Mouse (Mus musculus): ENCODE measurements around the gene Gm20388. TPM values are rescaled to one million over a fixed set of nuclear protein-coding genes. Genes with fewer than 3 reads are reported as not detected.

Gm20388 gene
- polyA plus RNA-seq, 1 experiment: 18.7 TPM

GRCm38 (mm10) chr8:120063326-120063725 lies 152.7 kb downstream of the Gm20388 start:
- no peak overlapping the region for H3K4me3 ChIP-seq (replicated peaks; ENCODE audit: insufficient read depth, low read depth, low read length)

DNA sequence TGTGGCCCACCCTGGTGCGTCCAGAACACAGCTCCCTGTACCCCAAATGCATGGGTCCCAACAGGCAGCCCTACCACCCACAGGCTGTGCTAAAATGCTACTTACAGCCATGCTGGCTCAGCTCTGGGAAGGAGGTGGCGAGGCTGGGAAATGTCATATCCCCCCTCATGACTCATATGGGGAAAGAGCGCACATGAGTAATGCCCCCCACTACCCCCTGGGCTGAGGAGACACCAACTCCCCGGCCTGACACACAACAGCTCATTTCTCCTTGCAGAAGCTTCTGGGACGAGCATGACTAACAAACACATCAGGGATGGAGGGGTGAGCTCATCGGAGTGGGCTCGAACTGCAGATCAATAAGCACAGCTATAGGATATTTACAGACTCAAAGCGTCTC lies 155.0 kb downstream of the Gm20388 start:
- WGBS: 91% methylated on average over 8 of the region's 8 CpGs
- peaks cover 21% of the 10 kb centered on the region for H3K4me1 ChIP-seq (ENCODE audit: control insufficient read depth, insufficient read depth, low read length)
- no peak for DNase-seq
- H3K4me3 ChIP-seq (replicated peaks; ENCODE audit: insufficient read depth, low read depth, low read length): no peak overlapping the region
- no peaks in the 10 kb centered on the region for H3K27me3 ChIP-seq (ENCODE audit: control insufficient read depth, insufficient read depth, low read length)
- TF ChIP-seq POLR2A (IDR thresholded peaks at IDR 0.05; ENCODE audit: borderline replicate concordance, insufficient read depth, low read length) (no peak), CTCF (IDR thresholded peaks at IDR 0.05; ENCODE audit: borderline replicate concordance, insufficient read depth, low read depth, low read length) (no peak)
- no peak overlapping the region for H3K27ac ChIP-seq (ENCODE audit: insufficient read depth, low read length)

More at GRCm38 (mm10) chr8:120063326-120063725, 152.7 kb downstream of the Gm20388 start:
- no peak overlapping the region for H3K27ac ChIP-seq (ENCODE audit: insufficient read depth, low read length)
- 88% methylated on average over 3 of the region's 3 CpGs for WGBS
- H3K4me1 ChIP-seq (ENCODE audit: control insufficient read depth, insufficient read depth, low read length): peaks cover 17% of the 10 kb centered on the region
- TF ChIP-seq POLR2A (IDR thresholded peaks at IDR 0.05; ENCODE audit: borderline replicate concordance, insufficient read depth, low read length): no peak
- no peak for TF ChIP-seq CTCF (IDR thresholded peaks at IDR 0.05; ENCODE audit: borderline replicate concordance, insufficient read depth, low read depth, low read length)
- H3K27me3 ChIP-seq (ENCODE audit: control insufficient read depth, insufficient read depth, low read length): no peaks in the 10 kb centered on the region
- no peak for DNase-seq

DNA sequence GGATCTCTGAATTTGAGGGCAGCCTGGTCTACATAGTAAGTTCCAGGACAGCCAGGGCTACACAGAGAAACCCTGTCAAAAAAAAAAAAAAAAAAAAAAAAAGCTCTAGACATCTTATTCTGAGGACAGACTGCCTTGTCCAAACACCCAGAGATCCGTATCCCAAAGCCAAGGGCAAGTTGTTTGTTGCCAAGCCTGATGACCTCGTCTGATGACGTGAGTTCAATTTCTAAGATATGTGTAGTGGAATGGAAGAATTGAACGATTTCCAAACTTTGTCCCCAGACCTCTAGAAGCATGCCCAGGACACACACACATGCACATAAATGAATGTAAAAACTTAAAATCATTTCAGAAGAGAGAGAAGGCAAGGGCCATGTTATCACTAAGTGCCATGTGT lies 155.6 kb downstream of the Gm20388 start:
- WGBS: 64% methylated on average over 4 of the region's 4 CpGs
- Histone ChIP-seq H3K4me1 (ENCODE audit: control insufficient read depth, insufficient read depth, low read length) (peaks cover 21% of the 10 kb centered on the region), H3K27ac (ENCODE audit: insufficient read depth, low read length) (no peak overlapping the region), H3K27me3 (ENCODE audit: control insufficient read depth, insufficient read depth, low read length) (no peaks in the 10 kb centered on the region), H3K4me3 (replicated peaks; ENCODE audit: insufficient read depth, low read depth, low read length) (no peak overlapping the region)
- TF ChIP-seq CTCF (IDR thresholded peaks at IDR 0.05; ENCODE audit: borderline replicate concordance, insufficient read depth, low read depth, low read length) (no peak), POLR2A (IDR thresholded peaks at IDR 0.05; ENCODE audit: borderline replicate concordance, insufficient read depth, low read length) (no peak)
- DNase-seq: no peak

DNA sequence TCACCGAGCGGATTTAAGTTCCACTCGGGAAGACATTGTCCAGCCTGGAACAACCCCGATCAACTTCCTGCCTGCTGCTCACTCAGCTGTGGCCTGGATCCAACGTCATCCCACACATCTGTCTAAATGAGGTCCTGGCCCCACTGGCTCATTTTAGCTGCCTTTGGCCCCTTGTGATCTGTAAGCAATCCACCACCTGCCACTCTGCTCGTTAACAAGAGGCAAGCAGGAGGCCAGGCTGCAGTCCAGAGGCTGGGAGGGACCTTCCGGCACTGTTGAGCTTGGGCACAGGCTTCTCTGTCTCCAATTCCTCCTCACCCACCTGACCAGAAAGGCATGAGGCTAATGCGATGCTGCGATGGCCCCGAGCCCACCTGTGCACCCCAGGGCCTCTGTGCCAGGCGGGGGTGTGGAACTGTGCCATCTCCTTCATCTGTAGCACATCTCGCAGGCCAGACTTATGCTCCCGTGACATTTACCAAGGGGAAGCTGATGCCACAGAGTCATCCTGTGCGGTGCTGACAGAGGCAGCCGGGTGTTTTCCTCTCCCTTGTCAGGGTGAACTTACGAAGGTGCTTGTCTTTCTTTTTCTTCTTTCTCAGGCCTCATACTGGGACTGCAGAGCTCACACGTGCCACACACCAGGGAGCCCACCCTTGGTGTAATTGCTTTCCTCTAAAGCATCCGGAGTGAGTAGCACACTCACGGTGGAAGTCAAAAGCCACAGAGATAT lies 157.5 kb downstream of the Gm20388 start:
- Histone ChIP-seq H3K4me3 (replicated peaks; ENCODE audit: insufficient read depth, low read depth, low read length) (no peak overlapping the region), H3K27me3 (ENCODE audit: control insufficient read depth, insufficient read depth, low read length) (no peaks in the 10 kb centered on the region), H3K27ac (ENCODE audit: insufficient read depth, low read length) (no peak overlapping the region), H3K4me1 (ENCODE audit: control insufficient read depth, insufficient read depth, low read length) (peaks cover 28% of the 10 kb centered on the region)
- WGBS: 11% methylated on average over 19 of the region's 19 CpGs
- DNase-seq: peak; percentile 70 to 73
- no peak for TF ChIP-seq CTCF (IDR thresholded peaks at IDR 0.05; ENCODE audit: borderline replicate concordance, insufficient read depth, low read depth, low read length)
- no peak for TF ChIP-seq POLR2A (IDR thresholded peaks at IDR 0.05; ENCODE audit: borderline replicate concordance, insufficient read depth, low read length)

GRCm38 (mm10) chr8:120071684-120072083 lies 161.0 kb downstream of the Gm20388 start:
- H3K4me3 ChIP-seq (replicated peaks; ENCODE audit: insufficient read depth, low read depth, low read length): no peak overlapping the region
- H3K27me3 ChIP-seq (ENCODE audit: control insufficient read depth, insufficient read depth, low read length): no peaks in the 10 kb centered on the region
- H3K27ac ChIP-seq (ENCODE audit: insufficient read depth, low read length): peak overlapping the region; percentile 9
- 22% methylated on average over 4 of the region's 4 CpGs for WGBS
- TF ChIP-seq POLR2A (IDR thresholded peaks at IDR 0.05; ENCODE audit: borderline replicate concordance, insufficient read depth, low read length) (no peak), CTCF (IDR thresholded peaks at IDR 0.05; ENCODE audit: borderline replicate concordance, insufficient read depth, low read depth, low read length) (peak; percentile 94)
- DNase-seq: peak; percentile 79 to 89
- peaks cover 29% of the 10 kb centered on the region for H3K4me1 ChIP-seq (ENCODE audit: control insufficient read depth, insufficient read depth, low read length)

- TF ChIP-seq POLR2A (IDR thresholded peaks at IDR 0.05; ENCODE audit: borderline replicate concordance, insufficient read depth, low read length): no peak
- no peak for TF ChIP-seq CTCF (IDR thresholded peaks at IDR 0.05; ENCODE audit: borderline replicate concordance, insufficient read depth, low read depth, low read length)
- 19% methylated on average over 9 of the region's 9 CpGs for WGBS
- peak; percentile 79 to 90 for DNase-seq
- no peaks in the 10 kb centered on the region for H3K27me3 ChIP-seq (ENCODE audit: control insufficient read depth, insufficient read depth, low read length)
- H3K27ac ChIP-seq (ENCODE audit: insufficient read depth, low read length): peak overlapping the region; percentile 9
- peaks cover 29% of the 10 kb centered on the region for H3K4me1 ChIP-seq (ENCODE audit: control insufficient read depth, insufficient read depth, low read length)
- H3K4me3 ChIP-seq (replicated peaks; ENCODE audit: insufficient read depth, low read depth, low read length): no peak overlapping the region
Measured at GRCm38 (mm10) chr8:120072259-120072658, 161.6 kb downstream of the Gm20388 start.

DNA sequence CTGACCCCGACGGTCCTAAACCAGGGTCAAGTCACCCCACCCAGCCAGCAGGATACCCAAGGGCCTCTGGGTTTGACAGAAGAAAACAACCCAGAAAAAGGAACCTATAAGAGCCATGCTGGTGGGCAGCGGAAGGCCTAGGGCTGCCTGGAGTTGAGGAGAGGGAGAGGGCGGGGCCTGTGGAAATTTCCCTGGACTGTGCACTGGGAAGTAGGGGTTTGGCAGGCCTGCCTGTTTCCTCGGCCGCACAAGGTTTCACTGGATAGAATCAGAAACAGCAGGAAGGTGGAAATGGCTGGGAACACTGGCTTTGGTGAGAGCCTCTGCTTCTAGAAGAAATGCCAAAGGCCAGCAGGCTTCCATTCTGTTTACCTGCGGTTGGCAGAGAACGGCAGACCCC lies 162.2 kb downstream of the Gm20388 start:
- TF ChIP-seq POLR2A (IDR thresholded peaks at IDR 0.05; ENCODE audit: borderline replicate concordance, insufficient read depth, low read length) (no peak), CTCF (IDR thresholded peaks at IDR 0.05; ENCODE audit: borderline replicate concordance, insufficient read depth, low read depth, low read length) (no peak)
- peak in 1 of 2 experiments; percentile 49 for DNase-seq
- no peaks in the 10 kb centered on the region for H3K27me3 ChIP-seq (ENCODE audit: control insufficient read depth, insufficient read depth, low read length)
- no peak overlapping the region for H3K4me3 ChIP-seq (replicated peaks; ENCODE audit: insufficient read depth, low read depth, low read length)
- 54% methylated on average over 8 of the region's 8 CpGs for WGBS
- H3K27ac ChIP-seq (ENCODE audit: insufficient read depth, low read length): no peak overlapping the region
- H3K4me1 ChIP-seq (ENCODE audit: control insufficient read depth, insufficient read depth, low read length): peaks cover 27% of the 10 kb centered on the region

- 90% methylated on average over 6 of the region's 6 CpGs for WGBS
- TF ChIP-seq POLR2A (IDR thresholded peaks at IDR 0.05; ENCODE audit: borderline replicate concordance, insufficient read depth, low read length) (no peak), CTCF (IDR thresholded peaks at IDR 0.05; ENCODE audit: borderline replicate concordance, insufficient read depth, low read depth, low read length) (no peak)
Measured at GRCm38 (mm10) chr8:120074516-120074915, 163.9 kb downstream of the Gm20388 start.

More at GRCm38 (mm10) chr8:120074516-120074915, 163.9 kb downstream of the Gm20388 start:
- H3K4me3 ChIP-seq (replicated peaks; ENCODE audit: insufficient read depth, low read depth, low read length): no peak overlapping the region
- H3K27ac ChIP-seq (ENCODE audit: insufficient read depth, low read length): no peak overlapping the region
- H3K27me3 ChIP-seq (ENCODE audit: control insufficient read depth, insufficient read depth, low read length): no peaks in the 10 kb centered on the region
- peaks cover 18% of the 10 kb centered on the region for H3K4me1 ChIP-seq (ENCODE audit: control insufficient read depth, insufficient read depth, low read length)
- DNase-seq: no peak
